Mouse (Mus musculus) CH12.LX (cell line): ENCODE data around the gene 2010109A12Rik. TPM values are rescaled to one million over a fixed set of nuclear protein-coding genes. Genes with fewer than 3 reads are reported as not detected.

Experiments used
- DNase-seq: peaks from one replicate; pipeline ENCODE4 v3.0.0-alpha.2; 2013; ENCODE audit errors: extremely low read depth
- H3K27ac ChIP-seq: 2 replicates; pipeline ENCODE4 v1.5.1; 2012; ENCODE audit warnings: low read depth, mild to moderate bottlenecking, control low read depth, moderate library complexity; ENCODE audit not compliant: insufficient read depth
- H3K27me3 ChIP-seq: replicated peaks from 2 replicates; pipeline ENCODE3; 2012; ENCODE audit warnings: inconsistent platforms
- H3K36me3 ChIP-seq, 2 experiments: replicated peaks in 1 of 2; 2 replicates each; pipeline versions ENCODE3 to v1.6.1; 2012; ENCODE audit warnings: inconsistent platforms in 1 of 2, low read length in 1 of 2, mild to moderate bottlenecking in 1 of 2, mixed read lengths in 1 of 2, moderate library complexity in 1 of 2; ENCODE audit not compliant: control insufficient read depth in 1 of 2, insufficient read depth in 1 of 2
- H3K4me1 ChIP-seq, 2 experiments: 2 replicates each; pipeline ENCODE4 v1.6.1; 2012; ENCODE audit warnings: inconsistent platforms in 1 of 2, moderate library complexity in 1 of 2; ENCODE audit not compliant: insufficient read depth in 2 of 2, control insufficient read depth in 1 of 2
- H3K4me2 ChIP-seq: 2 replicates; pipeline ENCODE4 v1.6.1; 2012; ENCODE audit warnings: low read depth, mild to moderate bottlenecking, control low read depth; ENCODE audit not compliant: poor library complexity, insufficient read depth, severe bottlenecking
- H3K4me3 ChIP-seq, 3 experiments: fragments of 150-350 bp in 1 of 3; sonication (generic) in 1 of 3; replicated peaks in 1 of 3; 2 replicates each; pipeline versions ENCODE3 to v1.5.1; 2011 to 2012; ENCODE audit warnings: low read depth in 2 of 3, low read length in 2 of 3, mild to moderate bottlenecking in 2 of 3, moderate library complexity in 2 of 3, control low read depth in 1 of 3, improper control_type of control experiment in 1 of 3, inconsistent platforms in 1 of 3, mixed read lengths in 1 of 3; ENCODE audit not compliant: poor library complexity in 1 of 3
- H3K79me2 ChIP-seq: replicated peaks from 2 replicates; pipeline ENCODE4 v1.6.1; 2012; ENCODE audit warnings: mild to moderate bottlenecking, moderate library complexity; ENCODE audit not compliant: control insufficient read depth, poor library complexity, insufficient read depth, severe bottlenecking; ENCODE audit errors: extremely low read depth
- H3K9ac ChIP-seq: 2 replicates; pipeline ENCODE4 v1.6.1; 2012; ENCODE audit warnings: low read depth, mild to moderate bottlenecking, control low read depth, moderate library complexity; ENCODE audit not compliant: insufficient read depth
- H3K9me3 ChIP-seq: replicated peaks from 2 replicates; pipeline ENCODE3; 2012; ENCODE audit warnings: low read length, inconsistent platforms, mixed read lengths
- CHD2 ChIP-seq: IDR thresholded peaks from 2 replicates; pipeline ENCODE4 v1.6.1; 2011; ENCODE audit warnings: low read length, improper control_type of control experiment
- CTCF ChIP-seq, 2 experiments: IDR thresholded peaks in 1 of 2; conservative IDR thresholded peaks in 1 of 2; 2 replicates each; pipeline ENCODE4 v1.5.1; 2011 to 2012; ENCODE audit warnings: low read depth in 2 of 2, low read length in 2 of 2, improper control_type of control experiment in 1 of 2, inconsistent platforms in 1 of 2, mild to moderate bottlenecking in 1 of 2, moderate library complexity in 1 of 2
- E2F4 ChIP-seq: IDR thresholded peaks from 2 replicates; pipeline ENCODE4 v1.6.1; 2011; ENCODE audit warnings: low read depth, low read length, improper control_type of control experiment; ENCODE audit not compliant: insufficient replicate concordance
- ELF1 ChIP-seq: IDR thresholded peaks from 2 replicates; pipeline ENCODE4 v1.6.1; 2014; ENCODE audit warnings: low read depth, mild to moderate bottlenecking, inconsistent platforms, low read length, improper control_type of control experiment
- ETS1 ChIP-seq: conservative IDR thresholded peaks from 2 replicates; pipeline ENCODE4 v1.6.1; 2012; ENCODE audit warnings: low read depth, mild to moderate bottlenecking, inconsistent platforms, low read length, improper control_type of control experiment, moderate library complexity
- GABPA ChIP-seq: IDR thresholded peaks from 2 replicates; pipeline ENCODE4 v1.6.1; 2012; ENCODE audit warnings: low read depth, low read length, improper control_type of control experiment, inconsistent platforms; ENCODE audit not compliant: insufficient replicate concordance
- HCFC1 ChIP-seq: IDR thresholded peaks from 2 replicates; pipeline ENCODE4 v1.6.1; 2012; ENCODE audit warnings: low read depth, mild to moderate bottlenecking, inconsistent platforms, low read length, improper control_type of control experiment
- JUND ChIP-seq: conservative IDR thresholded peaks from 2 replicates; pipeline ENCODE4 v1.6.1; 2011; ENCODE audit warnings: low read depth, low read length, improper control_type of control experiment
- KAT2A ChIP-seq: IDR thresholded peaks from 2 replicates; pipeline ENCODE4 v1.6.1; 2012; ENCODE audit warnings: low read length, improper control_type of control experiment, inconsistent platforms; ENCODE audit not compliant: insufficient replicate concordance
- MAFK ChIP-seq: IDR thresholded peaks from 2 replicates; pipeline ENCODE4 v1.6.1; 2011; ENCODE audit warnings: low read length, improper control_type of control experiment; ENCODE audit not compliant: insufficient replicate concordance
- MAZ ChIP-seq: IDR thresholded peaks from 2 replicates; pipeline ENCODE4 v1.6.1; 2012; ENCODE audit warnings: low read depth, mild to moderate bottlenecking, inconsistent platforms, low read length, improper control_type of control experiment, moderate library complexity
- MEF2A ChIP-seq: IDR thresholded peaks from 2 replicates; pipeline ENCODE4 v1.6.1; 2014; ENCODE audit warnings: low read depth, mild to moderate bottlenecking, inconsistent platforms, low read length, improper control_type of control experiment, borderline replicate concordance
- MXI1 ChIP-seq: IDR thresholded peaks from 2 replicates; pipeline ENCODE4 v1.6.1; 2011; ENCODE audit warnings: mild to moderate bottlenecking, low read depth, low read length, improper control_type of control experiment
- MYC ChIP-seq: IDR thresholded peaks from 2 replicates; pipeline ENCODE4 v1.6.1; 2011; ENCODE audit warnings: low read depth, mild to moderate bottlenecking, improper control_type of control experiment, low read length
- NELFE ChIP-seq: IDR thresholded peaks from 2 replicates; pipeline ENCODE4 v1.6.1; 2011; ENCODE audit warnings: low read depth, low read length, improper control_type of control experiment
- PAX5 ChIP-seq: IDR thresholded peaks from 2 replicates; pipeline ENCODE4 v1.6.1; 2012; ENCODE audit warnings: low read length, inconsistent platforms, mixed read lengths
- POLR2A ChIP-seq: IDR thresholded peaks from 2 replicates; pipeline ENCODE4 v1.6.1; 2011; ENCODE audit warnings: low read depth, mild to moderate bottlenecking, improper control_type of control experiment, low read length
- POLR2AphosphoS2 ChIP-seq: IDR thresholded peaks from 2 replicates; pipeline ENCODE4 v1.6.1; 2011; ENCODE audit warnings: low read depth, low read length, improper control_type of control experiment
- RAD21 ChIP-seq: IDR thresholded peaks from 2 replicates; pipeline ENCODE4 v1.6.1; 2011; ENCODE audit warnings: low read depth, mild to moderate bottlenecking, low read length, improper control_type of control experiment, moderate library complexity
- RCOR1 ChIP-seq: conservative IDR thresholded peaks from 2 replicates; pipeline ENCODE4 v1.6.1; 2012; ENCODE audit warnings: low read depth, mild to moderate bottlenecking, inconsistent platforms, low read length, improper control_type of control experiment
- SIN3A ChIP-seq: IDR thresholded peaks from 2 replicates; pipeline ENCODE4 v1.6.1; 2012; ENCODE audit warnings: low read length, improper control_type of control experiment, inconsistent platforms
- SMC3 ChIP-seq: IDR thresholded peaks from 2 replicates; pipeline ENCODE4 v1.6.1; 2011; ENCODE audit warnings: low read depth, low read length, improper control_type of control experiment
- TCF12 ChIP-seq: IDR thresholded peaks from 2 replicates; pipeline ENCODE4 v1.6.1; 2014; ENCODE audit warnings: low read depth, mild to moderate bottlenecking, inconsistent platforms, low read length, improper control_type of control experiment
- UBTF ChIP-seq: IDR thresholded peaks from 2 replicates; pipeline ENCODE4 v1.6.1; 2012; ENCODE audit warnings: low read depth, mild to moderate bottlenecking, inconsistent platforms, low read length, improper control_type of control experiment, moderate library complexity
- USF1 ChIP-seq: IDR thresholded peaks from 2 replicates; pipeline ENCODE4 v1.6.1; 2014; ENCODE audit warnings: low read depth, mild to moderate bottlenecking, inconsistent platforms, low read length, improper control_type of control experiment
- USF2 ChIP-seq: conservative IDR thresholded peaks from 2 replicates; pipeline ENCODE4 v1.6.1; 2011; ENCODE audit warnings: low read depth, low read length, improper control_type of control experiment
- ZC3H11A ChIP-seq: IDR thresholded peaks from 2 replicates; pipeline ENCODE4 v1.6.1; 2012; ENCODE audit warnings: low read depth, mild to moderate bottlenecking, inconsistent platforms, low read length, improper control_type of control experiment
- ZMIZ1 ChIP-seq: IDR thresholded peaks from 2 replicates; pipeline ENCODE4 v1.6.1; 2012; ENCODE audit warnings: low read depth, mild to moderate bottlenecking, inconsistent platforms, low read length, improper control_type of control experiment
- dilution Hi-C: fragments of 300-500 bp; cut with MboI; formaldehyde crosslinking; loops from 2 replicates; pipeline ENCODE4 v1.14.3; 2020; ENCODE audit warnings: low sequenced_read_pairs; ENCODE audit not compliant: extremely low pct_unique_long_range_greater_than_20kb, extremely low pct_ligation_motif_present
- in situ Hi-C: fragments of 300-500 bp; cut with MboI; formaldehyde crosslinking; loops from 3 replicates; pipeline ENCODE4 v1.14.3; 2019; ENCODE audit warnings: low sequenced_read_pairs, low pct_ligation_motif_present, low pct_unique_long_range_greater_than_20kb, mixed read lengths
- polyA plus RNA-seq: library from polyadenylated mRNA; unstranded; fragments of >175 nt; gene quantifications from 2 replicates; pipeline ENCODE4 v1.2.1, GENCODE M21; 2012; ENCODE audit warnings: low read depth; ENCODE audit not compliant: insufficient read length
- total RNA-seq, 2 experiments: library from RNA; depleted of rRNA; stranded (reverse); fragments of 300-350 nt in 1 of 2; fragments of >200 nt in 1 of 2; gene quantifications; 2 replicates each; pipeline ENCODE4 v1.2.3; 2012 to 2014

The 2010109A12Rik gene
- total and polyA plus RNA-seq, 3 experiments, result 0.42 TPM; not detected in 2

DNA sequence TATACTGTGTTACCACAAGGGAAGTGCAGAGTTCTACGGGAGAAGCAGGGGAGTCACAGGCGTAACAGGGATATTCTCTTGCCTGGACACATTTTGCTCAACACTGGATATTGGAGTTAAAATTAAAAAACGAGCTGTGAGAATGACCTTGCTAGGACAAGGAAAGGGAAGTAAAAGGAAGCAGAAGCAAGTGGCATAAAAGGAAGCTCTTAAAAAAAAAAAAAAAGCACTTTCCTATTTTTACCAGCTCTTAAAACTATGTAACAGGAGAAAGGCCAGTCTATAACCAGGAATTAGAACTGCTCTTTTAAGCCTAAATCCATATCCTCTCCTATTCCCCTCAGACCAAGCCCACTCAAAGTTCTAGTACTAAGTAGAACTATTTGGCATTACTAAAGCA lies 8.1 kb upstream of the 2010109A12Rik start:
- Histone ChIP-seq H3K27ac (no peak overlapping the region), H3K36me3 (peaks cover 21 to 70% of the 10 kb centered on the region in 2 experiments)

DNA sequence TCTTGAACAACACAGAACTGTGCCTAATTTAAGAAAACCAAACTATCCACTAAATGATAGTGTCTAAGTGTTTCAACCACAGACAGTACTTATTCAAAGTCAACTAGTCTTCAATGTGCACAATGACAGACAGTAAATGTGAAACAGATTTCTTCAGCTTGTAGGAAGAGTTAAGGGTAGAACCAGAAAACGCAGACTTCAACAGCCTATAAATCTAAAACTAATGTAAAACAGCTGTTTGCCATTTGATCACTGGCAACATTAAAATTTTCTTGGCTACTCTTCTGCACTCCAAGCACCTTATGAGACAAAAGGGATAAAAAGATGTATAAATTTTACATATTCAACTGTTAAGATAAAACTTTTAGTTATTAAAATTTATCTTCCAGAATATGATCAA lies 5.1 kb upstream of the 2010109A12Rik start:
- Histone ChIP-seq H3K4me2 (no peak overlapping the region), H3K4me1 (peaks cover 0 to 22% of the 10 kb centered on the region in 2 experiments; a peak in 2 of 4 replicates), H3K4me3 (no peak overlapping the region), H3K79me2 (peaks cover 26% of the 10 kb centered on the region), H3K9me3 (no peaks in the 10 kb centered on the region), H3K27ac (no peak overlapping the region), H3K27me3 (no peaks in the 10 kb centered on the region), H3K36me3 (peaks cover 21 to 50% of the 10 kb centered on the region in 2 experiments), H3K9ac (no peak overlapping the region)
- DNase-seq, result no peak
- dilution Hi-C loops, result no loop called here
- TF ChIP-seq MEF2A, result no peak
- no peak for TF ChIP-seq RAD21
- no peak for TF ChIP-seq ETS1
- TF ChIP-seq JUND, result no peak
- no peak for TF ChIP-seq MYC
- TF ChIP-seq MAFK, result no peak
- no peak for TF ChIP-seq KAT2A
- no peak for TF ChIP-seq PAX5
- no peak for TF ChIP-seq UBTF
- TF ChIP-seq GABPA, result no peak
- no peak for TF ChIP-seq RCOR1
- TF ChIP-seq POLR2A, result no peak
- no peak for TF ChIP-seq TCF12
- in situ Hi-C loops, result no loop called here

More for the DNA sequence above, 8.1 kb upstream of the 2010109A12Rik start:
- in situ Hi-C loops, result no loop called here
- no peak for DNase-seq
- peaks cover 12% of the 10 kb centered on the region for H3K79me2 ChIP-seq
- H3K9ac ChIP-seq, result no peak overlapping the region
- dilution Hi-C loops, result no loop called here
- no peaks in the 10 kb centered on the region for H3K9me3 ChIP-seq
- TF ChIP-seq POLR2AphosphoS2, result no peak
- no peak for TF ChIP-seq ZC3H11A
- no peak for TF ChIP-seq MEF2A
- TF ChIP-seq SMC3, result no peak
- no peak for TF ChIP-seq USF1
- no peak for TF ChIP-seq SIN3A
- no peak for TF ChIP-seq HCFC1
- TF ChIP-seq ZMIZ1, result no peak
- TF ChIP-seq NELFE, result no peak
- TF ChIP-seq CHD2, result no peak
- no peak for TF ChIP-seq USF2
- TF ChIP-seq ELF1, result no peak
- no peak for TF ChIP-seq CTCF (conservative IDR thresholded peaks at IDR 0.05 in 1 of 2, IDR thresholded peaks at IDR 0.05 in 1 of 2; ENCODE audit: low read depth in 2 of 2, low read length in 2 of 2)
- no peak for TF ChIP-seq GABPA
- TF ChIP-seq RCOR1, result no peak
- TF ChIP-seq MXI1, result no peak
- TF ChIP-seq JUND, result no peak
- TF ChIP-seq E2F4, result no peak
- TF ChIP-seq MAZ, result no peak
- H3K4me1 ChIP-seq, result peaks cover 0 to 20% of the 10 kb centered on the region in 2 experiments; a peak in 2 of 4 replicates
- no peaks in the 10 kb centered on the region for H3K27me3 ChIP-seq
- no peak overlapping the region for H3K4me3 ChIP-seq
- no peak overlapping the region for H3K4me2 ChIP-seq
